Mouse (Mus musculus) liver, embryonic 16.5 days (tissue): ENCODE results near the gene Soat1. TPM values are rescaled to one million over a fixed set of nuclear protein-coding genes. Genes with fewer than 3 reads are reported as not detected.
A peak's percentile ranks its signal among the peaks of the same experiment; 100 is the strongest.

Experiments
- ATAC-seq: fragments of 200-750 bp; cut with Nextera tagmentation; 2 replicates; pipeline ENCODE4 v1.8.0; 2017; ENCODE audit warnings: low read depth, mild to moderate bottlenecking, moderate number of reproducible peaks, moderate library complexity
- H3K27ac ChIP-seq: fragments of 300-500 bp; sonication (generic); 2 replicates; pipeline ENCODE4 v1.5.1; 2014; ENCODE audit warnings: mild to moderate bottlenecking, low read length
- H3K27me3 ChIP-seq: fragments of 300-500 bp; sonication (generic); 2 replicates; pipeline ENCODE4 v1.6.1; 2014; ENCODE audit warnings: low read depth, low read length, mixed read lengths; ENCODE audit not compliant: control insufficient read depth, insufficient read depth
- H3K36me3 ChIP-seq: fragments of 300-500 bp; sonication (generic); 2 replicates; pipeline ENCODE4 v1.6.1; 2014; ENCODE audit warnings: mild to moderate bottlenecking; ENCODE audit not compliant: control insufficient read depth, insufficient read depth
- H3K4me1 ChIP-seq: fragments of 300-500 bp; sonication (generic); 2 replicates; pipeline ENCODE4 v1.6.1; 2014; ENCODE audit warnings: low read depth, low read length, mixed read lengths; ENCODE audit not compliant: control insufficient read depth
- H3K4me2 ChIP-seq: fragments of 300-500 bp; sonication (generic); 2 replicates; pipeline ENCODE4 v1.6.1; 2014; ENCODE audit warnings: low read depth, low read length, mixed read lengths
- H3K4me3 ChIP-seq: fragments of 300-500 bp; sonication (generic); 2 replicates; pipeline ENCODE4 v1.5.1; 2014; ENCODE audit warnings: low read depth, mild to moderate bottlenecking, low read length
- H3K9ac ChIP-seq: fragments of 300-500 bp; sonication (generic); 2 replicates; pipeline ENCODE4 v1.6.1; 2014; ENCODE audit warnings: low read depth, low read length
- H3K9me3 ChIP-seq: fragments of 300-500 bp; sonication (generic); replicated peaks from 2 replicates; pipeline ENCODE4 v1.6.1; 2016; ENCODE audit warnings: low read length; ENCODE audit not compliant: control insufficient read depth
- WGBS: fragments of 180-500 bp; shearing (Covaris S2); extraction: QIAGEN DNeasy Blood & Tissue Kit; methylation state at CpG from one replicate; pipeline ENCODE4 v1.1.7; 2014; ENCODE audit not compliant: insufficient replicate concordance; 5-methylcytosine and 5-hydroxymethylcytosine counted together
- polyA plus RNA-seq: library from polyadenylated mRNA; unstranded; fragments of >200 nt; fragmentation: Nextera tagmentation; extraction: Ambion mirVana; gene quantifications from 2 replicates; pipeline ENCODE4 v1.2.1, GENCODE M21; 2015

The Soat1 gene
- polyA plus RNA-seq, 1 experiment from 2014 or later, result 26.1 TPM

DNA sequence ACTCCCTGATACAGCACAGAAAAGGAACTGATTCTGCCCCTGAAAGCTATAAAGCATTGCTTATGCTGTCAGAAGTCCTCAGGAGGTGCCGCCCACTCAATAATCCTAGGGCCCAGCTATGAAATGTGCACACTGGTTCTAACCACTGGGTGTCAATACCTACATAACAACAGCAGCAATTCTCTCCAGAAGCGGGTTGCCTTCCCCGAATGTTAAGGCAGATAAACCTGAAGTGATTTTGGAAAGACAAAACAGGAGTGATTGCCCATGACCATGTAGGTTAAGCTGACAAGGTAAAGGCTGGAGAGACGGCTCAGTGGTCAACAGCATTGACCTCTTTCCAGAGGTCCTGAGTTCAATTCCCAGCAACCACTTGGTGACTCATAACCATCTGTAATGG, 48.4 kb downstream of the Soat1 start:
- H3K4me1 ChIP-seq, result peaks cover 6% of the 10 kb centered on the region
- 69% methylated on average over 4 of the region's 4 CpGs for WGBS
- H3K9me3 ChIP-seq, result no peaks in the 10 kb centered on the region

DNA sequence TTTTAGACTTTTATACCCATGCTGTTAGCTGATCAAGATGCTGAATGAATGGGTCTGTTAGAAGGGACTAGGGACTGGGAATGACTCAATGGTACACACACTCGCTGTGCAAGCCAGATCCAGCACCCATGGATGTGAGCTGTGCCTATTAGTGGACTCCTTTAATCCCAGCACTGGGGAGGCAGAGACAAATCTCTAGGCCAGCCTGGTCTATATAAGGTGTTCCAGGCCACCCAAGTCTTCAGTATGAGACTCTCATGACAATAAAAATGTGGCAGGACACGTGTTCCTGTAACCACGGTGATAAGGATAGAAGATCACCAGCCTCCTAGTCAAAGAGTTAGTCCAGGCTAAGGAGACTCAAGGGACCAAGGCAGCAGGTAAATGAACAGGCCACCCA, 50.1 kb downstream of the Soat1 start:
- no peaks in the 10 kb centered on the region for H3K27me3 ChIP-seq
- peaks cover 9% of the 10 kb centered on the region for H3K4me1 ChIP-seq
- H3K36me3 ChIP-seq, result no peaks in the 10 kb centered on the region
- H3K9ac ChIP-seq, result no peak overlapping the region
- H3K9me3 ChIP-seq, result no peaks in the 10 kb centered on the region
- H3K4me2 ChIP-seq, result no peak overlapping the region
- ATAC-seq, result no peak
- H3K27ac ChIP-seq, result no peak overlapping the region
- H3K4me3 ChIP-seq, result no peak overlapping the region
- WGBS, result 53% methylated on average over 3 of the region's 3 CpGs

More for the DNA sequence above, 48.4 kb downstream of the Soat1 start:
- Histone ChIP-seq H3K4me2 (no peak overlapping the region), H3K4me3 (no peak overlapping the region), H3K36me3 (no peaks in the 10 kb centered on the region), H3K9ac (no peak overlapping the region), H3K27me3 (no peaks in the 10 kb centered on the region), H3K27ac (no peak overlapping the region)
- ATAC-seq, result no peak

DNA sequence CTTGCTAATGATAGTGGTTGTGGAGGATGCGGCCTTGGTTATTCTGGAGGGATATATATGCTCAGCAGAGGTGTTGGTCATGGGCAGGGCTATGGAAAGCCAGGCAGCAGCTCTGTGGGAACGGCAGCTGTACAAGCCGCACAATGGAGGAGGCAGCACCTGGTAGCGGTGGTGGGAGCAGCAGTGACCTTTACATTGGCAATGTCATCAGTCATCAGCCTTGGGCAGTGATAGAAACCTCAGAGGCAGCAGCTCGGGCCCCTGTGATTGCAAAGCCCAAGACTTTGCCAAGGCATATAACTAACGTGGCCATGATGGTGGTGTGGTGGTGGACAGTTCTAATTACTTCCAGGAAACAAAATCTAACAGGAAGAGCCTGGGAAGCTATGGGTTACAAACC, 50.6 kb downstream of the Soat1 start:
- Histone ChIP-seq H3K4me1 (peaks cover 9% of the 10 kb centered on the region), H3K27ac (no peak overlapping the region), H3K4me2 (no peak overlapping the region), H3K9me3 (no peaks in the 10 kb centered on the region), H3K36me3 (no peaks in the 10 kb centered on the region), H3K27me3 (no peaks in the 10 kb centered on the region), H3K9ac (no peak overlapping the region), H3K4me3 (no peak overlapping the region)
- WGBS, result 79% methylated on average over 6 of the region's 6 CpGs
- no peak for ATAC-seq

DNA sequence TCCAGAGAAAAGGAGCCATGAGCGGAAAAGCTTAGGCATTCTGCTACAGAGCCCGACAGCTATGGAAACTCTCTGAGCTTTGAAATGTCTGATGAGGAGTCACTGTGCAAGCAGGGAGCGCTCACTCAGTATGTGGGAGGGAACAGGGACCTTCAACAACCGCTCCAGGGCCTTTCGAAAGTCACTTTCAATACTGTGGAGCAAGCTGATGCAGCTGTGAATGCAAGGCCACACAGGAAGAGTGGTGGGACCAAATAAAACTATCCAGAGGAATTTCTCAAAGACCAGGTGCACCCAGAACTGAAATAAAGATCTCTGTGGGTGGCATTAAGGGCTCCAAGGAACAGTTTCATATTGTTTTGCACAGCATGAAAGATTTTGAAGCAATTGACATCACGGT, 51.3 kb downstream of the Soat1 start:
- no peak overlapping the region for H3K4me2 ChIP-seq
- no peaks in the 10 kb centered on the region for H3K27me3 ChIP-seq
- H3K36me3 ChIP-seq, result no peaks in the 10 kb centered on the region
- no peaks in the 10 kb centered on the region for H3K9me3 ChIP-seq
- 68% methylated on average over 6 of the region's 6 CpGs for WGBS
- no peak overlapping the region for H3K9ac ChIP-seq
- no peak overlapping the region for H3K4me3 ChIP-seq
- no peak overlapping the region for H3K27ac ChIP-seq
- peaks cover 9% of the 10 kb centered on the region for H3K4me1 ChIP-seq
- no peak for ATAC-seq

DNA sequence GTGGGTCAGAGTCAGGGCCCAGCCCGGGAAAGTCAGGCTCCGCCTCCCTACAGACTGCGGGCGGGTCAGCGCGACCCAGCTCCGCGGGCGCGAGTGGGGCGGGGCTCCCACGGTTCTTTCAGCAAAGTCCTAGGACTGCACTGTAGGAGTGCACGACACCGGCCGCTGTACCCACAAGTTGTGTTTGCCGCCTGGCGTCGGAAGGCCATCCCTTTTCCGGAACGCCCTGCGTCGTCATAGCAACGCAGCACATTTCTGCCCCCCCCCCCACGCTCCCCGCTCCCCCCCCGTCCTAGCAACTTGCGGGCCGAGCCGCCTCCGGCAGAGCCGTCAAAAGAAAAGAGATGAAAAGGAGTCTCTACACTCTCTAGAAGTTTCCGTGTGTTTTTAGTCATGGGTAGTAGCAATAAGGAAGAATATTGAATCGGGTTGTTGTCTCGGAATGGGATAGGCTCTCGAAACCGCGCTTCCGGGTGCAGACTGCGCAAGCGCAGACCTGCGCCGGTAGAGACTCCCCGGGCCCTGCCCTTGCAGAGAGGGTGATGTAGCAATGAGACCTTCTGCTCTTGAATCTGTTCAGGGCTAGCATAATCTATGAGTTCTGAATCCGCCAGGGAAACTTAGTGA, 53.3 kb downstream of the Soat1 start, which contains the start of gene Axdnd1:
TSS of gene Axdnd1 (minus strand) at position 489 of the 627 bp plus-strand sequence.
- H3K9ac ChIP-seq, result peak within 1 kb of the TSS; percentile 63
- WGBS, result under 1% methylated on average over 44 of the region's 44 CpGs
- no peaks in the 10 kb centered on the region for H3K9me3 ChIP-seq
- peak within 1 kb of the TSS; percentile 73 for H3K4me3 ChIP-seq
- H3K27me3 ChIP-seq, result no peaks in the 10 kb centered on the region
- H3K4me2 ChIP-seq, result peak within 1 kb of the TSS; percentile 77
- ATAC-seq, result peak; percentile 97
- H3K27ac ChIP-seq, result peak within 1 kb of the TSS; percentile 83
- no peaks in the 10 kb centered on the region for H3K36me3 ChIP-seq
- peaks cover 9% of the 10 kb centered on the region for H3K4me1 ChIP-seq

DNA sequence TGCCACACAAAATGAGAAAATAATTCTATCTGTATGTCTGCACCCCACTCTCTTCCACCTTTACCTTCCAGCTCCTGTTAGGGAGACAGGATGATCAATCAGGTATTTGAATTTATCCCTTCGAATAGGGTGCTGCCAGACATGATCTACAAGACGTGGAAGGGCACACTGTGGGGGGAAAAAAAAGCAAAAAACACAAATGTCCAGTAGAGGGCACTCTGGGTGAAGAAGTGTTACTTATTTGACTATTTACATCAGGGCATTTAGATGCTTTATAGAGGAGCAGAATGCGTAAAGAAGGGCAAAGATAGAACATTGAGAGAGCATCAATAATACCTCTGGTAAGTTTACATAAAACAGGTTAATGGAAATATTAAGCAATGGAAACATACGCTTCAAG, 56.0 kb downstream of the Soat1 start:
- 53% methylated on average over 4 of the region's 4 CpGs for WGBS
- Histone ChIP-seq H3K9me3 (no peaks in the 10 kb centered on the region), H3K27ac (no peak overlapping the region), H3K9ac (no peak overlapping the region), H3K4me2 (no peak overlapping the region), H3K4me1 (peaks cover 9% of the 10 kb centered on the region), H3K36me3 (no peaks in the 10 kb centered on the region), H3K4me3 (no peak overlapping the region), H3K27me3 (no peaks in the 10 kb centered on the region)
- ATAC-seq, result no peak

DNA sequence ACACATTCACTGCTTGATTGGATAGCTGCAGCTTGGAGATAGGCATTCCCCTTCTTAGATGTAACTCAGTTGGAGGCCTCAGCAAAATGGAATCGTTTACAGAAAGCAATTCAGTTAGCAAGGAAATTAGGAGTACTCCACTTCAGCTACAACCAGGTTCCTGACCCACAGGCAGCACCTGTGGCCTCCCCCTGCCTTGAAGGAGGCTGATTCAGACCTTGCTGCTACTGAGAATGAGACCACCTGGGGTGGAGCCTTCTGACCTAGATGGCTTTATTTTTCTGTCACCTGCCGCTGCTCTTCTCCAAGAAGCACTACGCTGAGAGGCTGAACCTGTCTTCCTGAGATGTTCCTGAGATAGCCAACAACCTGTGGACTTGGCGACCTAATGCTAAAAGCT, 65.6 kb downstream of the Soat1 start:
- no peak overlapping the region for H3K27ac ChIP-seq
- H3K36me3 ChIP-seq, result no peaks in the 10 kb centered on the region
- H3K4me3 ChIP-seq, result no peak overlapping the region
- no peak for ATAC-seq
- no peaks in the 10 kb centered on the region for H3K9me3 ChIP-seq
- H3K4me2 ChIP-seq, result no peak overlapping the region
- H3K9ac ChIP-seq, result no peak overlapping the region
- 46% methylated on average over 4 of the region's 4 CpGs for WGBS
- H3K27me3 ChIP-seq, result no peaks in the 10 kb centered on the region
- no peaks in the 10 kb centered on the region for H3K4me1 ChIP-seq

DNA sequence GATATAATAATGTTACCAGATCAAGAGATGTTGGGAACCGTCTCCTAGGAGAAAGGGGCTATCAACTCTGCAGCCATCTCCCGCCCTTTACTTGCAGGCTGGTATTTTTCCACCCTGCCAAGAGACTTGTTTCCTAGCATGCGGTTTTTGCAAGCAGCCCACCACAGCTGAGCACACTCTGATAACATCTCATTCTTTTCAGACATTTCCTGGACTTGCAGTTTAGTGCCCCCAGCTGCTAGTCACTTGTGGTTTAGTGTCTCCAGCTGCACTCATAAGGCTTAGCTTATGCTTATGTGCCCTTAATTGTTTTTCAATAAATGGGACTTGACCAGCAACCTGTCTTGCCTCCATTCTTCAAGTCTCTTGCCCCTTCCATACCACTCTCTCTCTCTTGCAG, 66.1 kb downstream of the Soat1 start:
- Histone ChIP-seq H3K27ac (no peak overlapping the region), H3K9ac (no peak overlapping the region), H3K4me1 (no peaks in the 10 kb centered on the region), H3K36me3 (no peaks in the 10 kb centered on the region), H3K27me3 (no peaks in the 10 kb centered on the region), H3K4me2 (no peak overlapping the region), H3K9me3 (no peaks in the 10 kb centered on the region), H3K4me3 (no peak overlapping the region)
- no peak for ATAC-seq
- 11% methylated on average over 3 of the region's 3 CpGs for WGBS

DNA sequence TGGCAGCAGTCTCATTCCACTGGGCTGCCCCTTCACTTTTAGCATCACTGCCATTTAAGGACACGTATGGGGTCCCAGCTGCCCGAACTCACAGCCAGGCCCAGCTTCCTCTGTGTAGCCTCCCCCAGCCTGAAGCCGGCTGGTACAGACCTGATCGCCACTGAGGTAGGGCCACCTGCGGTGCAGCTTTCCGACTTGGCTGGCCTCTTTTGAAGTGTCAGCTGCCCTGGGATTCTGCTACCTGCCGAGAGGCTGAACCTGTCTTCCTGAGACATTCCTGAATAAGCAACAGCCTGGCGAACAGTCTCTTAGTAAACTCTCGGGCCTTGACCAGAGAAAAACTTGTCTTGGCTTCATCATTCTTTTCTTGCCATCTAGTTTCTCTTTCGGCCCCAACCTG, 70.9 kb downstream of the Soat1 start:
- no peak for ATAC-seq
- Histone ChIP-seq H3K4me1 (no peaks in the 10 kb centered on the region), H3K4me2 (no peak overlapping the region), H3K27ac (no peak overlapping the region), H3K27me3 (no peaks in the 10 kb centered on the region), H3K9me3 (no peaks in the 10 kb centered on the region), H3K9ac (no peak overlapping the region), H3K4me3 (no peak overlapping the region), H3K36me3 (no peaks in the 10 kb centered on the region)
- WGBS, result 76% methylated on average over 10 of the region's 10 CpGs
